ENCODE assay signal across 24 mouse cellular contexts in the genomic region with DNA sequence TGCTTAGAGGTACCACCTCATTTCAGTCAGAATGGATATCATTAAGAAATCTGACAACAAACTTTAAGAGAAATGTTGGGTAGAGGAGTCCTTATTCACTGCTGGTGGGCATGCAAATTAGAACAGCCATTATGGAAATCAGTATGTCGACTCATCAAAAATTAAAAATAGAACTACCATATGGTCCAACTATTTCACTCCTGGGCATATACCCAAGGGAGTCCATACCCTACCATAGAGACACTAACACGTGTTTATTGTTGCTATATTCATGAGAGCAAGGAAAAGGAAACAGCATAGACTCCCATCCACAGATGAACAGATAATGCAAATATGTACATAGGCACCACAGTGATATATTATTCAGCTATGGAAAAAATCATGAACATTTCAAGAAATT. TPM values are rescaled to one million over a fixed set of nuclear protein-coding genes. Genes with fewer than 3 reads are reported as not detected.
A peak's percentile ranks its signal among the peaks of the same experiment; 100 is the strongest.
DNase-seq lines count a peak whose midpoint lies in the region; ATAC-seq and TF ChIP-seq lines count a peak whose summit lies in the region.
"Had no signal": no experiment of that assay in that cellular context is flagged by ENCODE, and none has a peak within 500 bp of the region (broad histone marks: within the 10 kb centered on the region; RNA-seq: fewer than 3 reads in every experiment).

No protein-coding gene starts in this region.

- DNase-seq in forebrain, embryonic 14.5 days (ENCODE audit: low spot score), result peak; percentile 62
- no peak for DNase-seq in forebrain, embryonic 11.5 days (ENCODE audit: low spot score)
- no peak for DNase-seq in CH12.LX (ENCODE audit: extremely low read depth)
- DNase-seq in brain, adult 2 months (ENCODE audit: low read depth, low spot score), result peak; percentile 16
- DNase-seq in midbrain, embryonic 14.5 days, result no peak
- DNase-seq: adrenal gland, adult 8-10 months; adrenal gland, postnatal 14 days; adrenal gland, postnatal 36 days; cerebellum, adult 11-12 months; cerebellum, adult 2 months; cerebellum, adult 9-10 months; cerebellum, postnatal 10 days; cerebellum, postnatal 36 days; embryo, embryonic 11 days; gastrocnemius, adult 2 months had no signal

- no peak for TF ChIP-seq RAD21 in CH12.LX (IDR thresholded peaks at IDR 0.05; ENCODE audit: low read depth, low read length)

- H3K27ac ChIP-seq in forebrain, embryonic 14.5 days (ENCODE audit: low read depth, low read length), result no peak overlapping the region
- no peak overlapping the region for H3K27ac ChIP-seq in forebrain, embryonic 11.5 days (ENCODE audit: low read depth, low read length)
- H3K27ac ChIP-seq in forebrain, embryonic 16.5 days (ENCODE audit: low read length), result no peak overlapping the region
- H3K27ac ChIP-seq in forebrain, embryonic 12.5 days, result no peak overlapping the region
- no peak overlapping the region for H3K27ac ChIP-seq in CH12.LX (ENCODE audit: insufficient read depth, low read depth)
- no peak overlapping the region for H3K27ac ChIP-seq in midbrain, embryonic 16.5 days (ENCODE audit: low read length)
- no peak overlapping the region for H3K27ac ChIP-seq in midbrain, embryonic 14.5 days (replicated peaks; ENCODE audit: low read depth, low read length)
- H3K27ac ChIP-seq: embryonic facial prominence, embryonic 13.5 days; embryonic facial prominence, embryonic 15.5 days; gastrocnemius, adult 2 months had no signal

- peak; percentile 69 for ATAC-seq in forebrain, embryonic 14.5 days
- no peak for ATAC-seq in forebrain, embryonic 11.5 days (replicated peaks; ENCODE audit: low FRiP score)
- peak; percentile 69 for ATAC-seq in forebrain, embryonic 16.5 days
- ATAC-seq in forebrain, embryonic 12.5 days (ENCODE audit: low FRiP score), result no peak
- ATAC-seq in midbrain, embryonic 16.5 days, result no peak
- ATAC-seq in midbrain, embryonic 14.5 days (ENCODE audit: low FRiP score, low TSS enrichment), result no peak
- ATAC-seq: activated CD4-positive, CD25-positive, alpha-beta regulatory T cell, adult 4 months; Patski had no signal

- no peaks in the 10 kb centered on the region for H3K79me2 ChIP-seq in CH12.LX (replicated peaks; ENCODE audit: control insufficient read depth, extremely low read depth, insufficient read depth, poor library complexity, severe bottlenecking)

- no peak for TF ChIP-seq POLR2A in CH12.LX (IDR thresholded peaks at IDR 0.05; ENCODE audit: low read depth, low read length)

- no peaks in the 10 kb centered on the region for H3K9me3 ChIP-seq in forebrain, embryonic 14.5 days (replicated peaks; ENCODE audit: control insufficient read depth, low read length)
- no peaks in the 10 kb centered on the region for H3K9me3 ChIP-seq in forebrain, embryonic 11.5 days (ENCODE audit: control insufficient read depth, low read length)
- H3K9me3 ChIP-seq in forebrain, embryonic 16.5 days (ENCODE audit: control insufficient read depth, low read length), result no peaks in the 10 kb centered on the region
- H3K9me3 ChIP-seq in forebrain, embryonic 12.5 days, result no peaks in the 10 kb centered on the region
- H3K9me3 ChIP-seq in CH12.LX (replicated peaks; ENCODE audit: low read length), result no peaks in the 10 kb centered on the region
- no peaks in the 10 kb centered on the region for H3K9me3 ChIP-seq in midbrain, embryonic 16.5 days (replicated peaks; ENCODE audit: control insufficient read depth, low read length, poor library complexity, severe bottlenecking)
- no peaks in the 10 kb centered on the region for H3K9me3 ChIP-seq in midbrain, embryonic 14.5 days (ENCODE audit: control insufficient read depth, low read length)
- H3K9me3 ChIP-seq: embryonic facial prominence, embryonic 13.5 days; embryonic facial prominence, embryonic 15.5 days; G1E had no signal

- TF ChIP-seq EP300 in CH12.LX (IDR thresholded peaks at IDR 0.05; ENCODE audit: low read length), result no peak

- no peak overlapping the region for H3K4me3 ChIP-seq in forebrain, embryonic 14.5 days (ENCODE audit: low read depth, low read length)
- H3K4me3 ChIP-seq in forebrain, embryonic 11.5 days (ENCODE audit: low read depth, low read length), result no peak overlapping the region
- H3K4me3 ChIP-seq in forebrain, embryonic 16.5 days (replicated peaks; ENCODE audit: low read length), result no peak overlapping the region
- H3K4me3 ChIP-seq in forebrain, embryonic 12.5 days (replicated peaks), result no peak overlapping the region
- H3K4me3 ChIP-seq in CH12.LX (replicated peaks in 1 of 3; ENCODE audit: low read depth in 2 of 3, low read length in 2 of 3, poor library complexity in 1 of 3), result no peak overlapping the region
- no peak overlapping the region for H3K4me3 ChIP-seq in midbrain, embryonic 16.5 days (ENCODE audit: low read depth, low read length)
- no peak overlapping the region for H3K4me3 ChIP-seq in midbrain, embryonic 14.5 days (replicated peaks; ENCODE audit: low read depth, low read length)
- H3K4me3 ChIP-seq: embryonic facial prominence, embryonic 13.5 days; embryonic facial prominence, embryonic 15.5 days; erythroblast, embryonic 14.5 days; gastrocnemius, adult 2 months had no signal

- TF ChIP-seq CTCF in CH12.LX (conservative IDR thresholded peaks at IDR 0.05 in 1 of 2, IDR thresholded peaks at IDR 0.05 in 1 of 2; ENCODE audit: low read depth in 2 of 2, low read length in 2 of 2), result no peak

- no peak overlapping the region for H3K9ac ChIP-seq in forebrain, embryonic 14.5 days (ENCODE audit: low read length)
- H3K9ac ChIP-seq in forebrain, embryonic 11.5 days (ENCODE audit: low read length), result no peak overlapping the region
- no peak overlapping the region for H3K9ac ChIP-seq in forebrain, embryonic 16.5 days (replicated peaks; ENCODE audit: low read depth, low read length)
- no peak overlapping the region for H3K9ac ChIP-seq in forebrain, embryonic 12.5 days
- H3K9ac ChIP-seq in CH12.LX (ENCODE audit: insufficient read depth, low read depth), result no peak overlapping the region
- H3K9ac ChIP-seq in midbrain, embryonic 16.5 days (ENCODE audit: low read depth, low read length), result no peak overlapping the region
- H3K9ac ChIP-seq in midbrain, embryonic 14.5 days (replicated peaks; ENCODE audit: low read length), result no peak overlapping the region
- H3K9ac ChIP-seq: embryonic facial prominence, embryonic 13.5 days; embryonic facial prominence, embryonic 15.5 days had no signal

- dilution Hi-C loops in CH12.LX (cut with MboI; ENCODE audit: extremely low pct_ligation_motif_present, extremely low pct_unique_long_range_greater_than_20kb, low sequenced_read_pairs), result no loop called here

- in situ Hi-C loops in CH12.LX (cut with MboI; ENCODE audit: low pct_ligation_motif_present, low pct_unique_long_range_greater_than_20kb, low sequenced_read_pairs), result loop anchor here (10.0 kb wide), 1 partner anchor 53 kb away; no protein-coding TSS in a partner anchor

- WGBS in forebrain, embryonic 14.5 days, result 63% methylated on average over 2 of the region's 2 CpGs
- WGBS in forebrain, embryonic 11.5 days, result 76% methylated on average over 2 of the region's 2 CpGs
- WGBS in forebrain, embryonic 16.5 days, result 53% methylated on average over 2 of the region's 2 CpGs
- 72% methylated on average over 2 of the region's 2 CpGs for WGBS in forebrain, embryonic 12.5 days
- WGBS in midbrain, embryonic 16.5 days, result 55% methylated on average over 2 of the region's 2 CpGs
- WGBS in midbrain, embryonic 14.5 days, result 58% methylated on average over 2 of the region's 2 CpGs

- no peaks in the 10 kb centered on the region for H3K4me1 ChIP-seq in forebrain, embryonic 14.5 days (ENCODE audit: control insufficient read depth, insufficient read depth, low read length)
- H3K4me1 ChIP-seq in forebrain, embryonic 11.5 days (replicated peaks; ENCODE audit: control insufficient read depth, insufficient read depth, low read length), result no peaks in the 10 kb centered on the region
- H3K4me1 ChIP-seq in forebrain, embryonic 16.5 days (replicated peaks; ENCODE audit: control insufficient read depth, insufficient read depth, low read length), result no peaks in the 10 kb centered on the region
- H3K4me1 ChIP-seq in forebrain, embryonic 12.5 days, result no peaks in the 10 kb centered on the region
- H3K4me1 ChIP-seq in CH12.LX (ENCODE audit: control insufficient read depth in 1 of 2, insufficient read depth in 2 of 2), result peaks cover 0 to 11% of the 10 kb centered on the region in 2 experiments; a peak in 2 of 4 replicates
- no peaks in the 10 kb centered on the region for H3K4me1 ChIP-seq in midbrain, embryonic 16.5 days (ENCODE audit: control insufficient read depth, insufficient read depth, low read length)
- no peaks in the 10 kb centered on the region for H3K4me1 ChIP-seq in midbrain, embryonic 14.5 days (ENCODE audit: control insufficient read depth, insufficient read depth, low read length)
- H3K4me1 ChIP-seq: embryonic facial prominence, embryonic 13.5 days; embryonic facial prominence, embryonic 15.5 days had no signal

- H3K4me2 ChIP-seq in forebrain, embryonic 14.5 days (ENCODE audit: low read length), result no peak overlapping the region
- H3K4me2 ChIP-seq in forebrain, embryonic 11.5 days (ENCODE audit: low read depth, low read length, severe bottlenecking), result no peak overlapping the region
- H3K4me2 ChIP-seq in forebrain, embryonic 16.5 days (ENCODE audit: low read length), result no peak overlapping the region
- no peak overlapping the region for H3K4me2 ChIP-seq in forebrain, embryonic 12.5 days
- peak overlapping the region; percentile 21; the same call in 1 of the 2 replicates for H3K4me2 ChIP-seq in CH12.LX (ENCODE audit: insufficient read depth, low read depth, poor library complexity, severe bottlenecking)
- no peak overlapping the region for H3K4me2 ChIP-seq in midbrain, embryonic 16.5 days (ENCODE audit: low read length)
- H3K4me2 ChIP-seq in midbrain, embryonic 14.5 days (ENCODE audit: low read length), result no peak overlapping the region
- H3K4me2 ChIP-seq: embryonic facial prominence, embryonic 13.5 days; embryonic facial prominence, embryonic 15.5 days had no signal

- no peaks in the 10 kb centered on the region for H3K36me3 ChIP-seq in forebrain, embryonic 14.5 days (ENCODE audit: control insufficient read depth, insufficient read depth, low read length)
- no peaks in the 10 kb centered on the region for H3K36me3 ChIP-seq in forebrain, embryonic 11.5 days (ENCODE audit: control insufficient read depth, insufficient read depth, low read length)
- H3K36me3 ChIP-seq in forebrain, embryonic 16.5 days (ENCODE audit: control insufficient read depth, insufficient read depth), result no peaks in the 10 kb centered on the region
- H3K36me3 ChIP-seq in forebrain, embryonic 12.5 days (replicated peaks), result no peaks in the 10 kb centered on the region
- no peaks in the 10 kb centered on the region for H3K36me3 ChIP-seq in CH12.LX (replicated peaks in 1 of 2; ENCODE audit: control insufficient read depth in 1 of 2, insufficient read depth in 1 of 2, low read length in 1 of 2)
- H3K36me3 ChIP-seq in midbrain, embryonic 16.5 days (ENCODE audit: control insufficient read depth, insufficient read depth, low read length), result no peaks in the 10 kb centered on the region
- H3K36me3 ChIP-seq in midbrain, embryonic 14.5 days (ENCODE audit: control insufficient read depth, insufficient read depth, low read length), result no peaks in the 10 kb centered on the region
- H3K36me3 ChIP-seq: embryonic facial prominence, embryonic 13.5 days; embryonic facial prominence, embryonic 15.5 days; G1E had no signal

- no peaks in the 10 kb centered on the region for H3K27me3 ChIP-seq in forebrain, embryonic 14.5 days (replicated peaks; ENCODE audit: control insufficient read depth, insufficient read depth, low read length)
- H3K27me3 ChIP-seq in forebrain, embryonic 11.5 days (ENCODE audit: control insufficient read depth, insufficient read depth, low read length), result no peaks in the 10 kb centered on the region
- no peaks in the 10 kb centered on the region for H3K27me3 ChIP-seq in forebrain, embryonic 16.5 days (replicated peaks; ENCODE audit: control insufficient read depth, insufficient read depth, low read length)
- H3K27me3 ChIP-seq in forebrain, embryonic 12.5 days, result no peaks in the 10 kb centered on the region
- H3K27me3 ChIP-seq in CH12.LX (replicated peaks), result no peaks in the 10 kb centered on the region
- H3K27me3 ChIP-seq in midbrain, embryonic 16.5 days (ENCODE audit: control insufficient read depth, insufficient read depth, low read depth, low read length), result no peaks in the 10 kb centered on the region
- H3K27me3 ChIP-seq in midbrain, embryonic 14.5 days (ENCODE audit: control insufficient read depth, insufficient read depth, low read length), result no peaks in the 10 kb centered on the region
- H3K27me3 ChIP-seq: embryonic facial prominence, embryonic 13.5 days; embryonic facial prominence, embryonic 15.5 days had no signal

RNA-seq across cellular contexts. Expression of gene Ccng1, which starts 26.7 kb away (rescaled TPM):
- polyA plus RNA-seq in forebrain, embryonic 14.5 days (2014; fragmentation: Nextera tagmentation; extraction: Ambion mirVana), result 31.7 and 39.0 TPM in 2 replicates
- 39.5 and 42.6 TPM in 2 replicates for polyA plus RNA-seq in forebrain, embryonic 11.5 days (2014; fragmentation: Nextera tagmentation; extraction: Ambion mirVana)
- 32.2 and 38.0 TPM in 2 replicates for polyA plus RNA-seq in forebrain, embryonic 16.5 days (2015; fragmentation: Nextera tagmentation; extraction: Ambion mirVana)
- polyA plus RNA-seq in forebrain, embryonic 12.5 days (2016; fragmentation: Nextera tagmentation; extraction: Ambion mirVana), result 35.4 and 37.7 TPM in 2 replicates
- total RNA-seq in CH12.LX (2012; rRNA removed), result 156 and 174 TPM in 2 replicates
- total RNA-seq in CH12.LX (2014; rRNA removed), result 348 and 401 TPM in 2 replicates
- 162 and 175 TPM in 2 replicates for polyA plus RNA-seq in CH12.LX (2012; ENCODE audit: insufficient read length, low read depth)
- 39.2 and 39.8 TPM in 2 replicates for polyA plus RNA-seq in midbrain, embryonic 16.5 days (2015; fragmentation: Nextera tagmentation; extraction: Ambion mirVana)
- polyA plus RNA-seq in midbrain, embryonic 14.5 days (2014; fragmentation: Nextera tagmentation; extraction: Ambion mirVana), result 31.0 and 43.6 TPM in 2 replicates

RNA-seq across cellular contexts. Expression of gene Nudcd2, which starts 48.4 kb away (rescaled TPM):
- polyA plus RNA-seq in forebrain, embryonic 14.5 days (2014; fragmentation: Nextera tagmentation; extraction: Ambion mirVana), result 87.3 and 98.2 TPM in 2 replicates
- polyA plus RNA-seq in forebrain, embryonic 11.5 days (2014; fragmentation: Nextera tagmentation; extraction: Ambion mirVana), result 192 and 217 TPM in 2 replicates
- 69.9 and 81.5 TPM in 2 replicates for polyA plus RNA-seq in forebrain, embryonic 16.5 days (2015; fragmentation: Nextera tagmentation; extraction: Ambion mirVana)
- polyA plus RNA-seq in forebrain, embryonic 12.5 days (2016; fragmentation: Nextera tagmentation; extraction: Ambion mirVana), result 151 and 171 TPM in 2 replicates
- 89.8 and 109 TPM in 2 replicates for total RNA-seq in CH12.LX (2012; rRNA removed)
- 221 and 265 TPM in 2 replicates for total RNA-seq in CH12.LX (2014; rRNA removed)
- polyA plus RNA-seq in CH12.LX (2012; ENCODE audit: insufficient read length, low read depth), result 107 and 119 TPM in 2 replicates
- 49.3 and 55.0 TPM in 2 replicates for polyA plus RNA-seq in midbrain, embryonic 16.5 days (2015; fragmentation: Nextera tagmentation; extraction: Ambion mirVana)
- polyA plus RNA-seq in midbrain, embryonic 14.5 days (2014; fragmentation: Nextera tagmentation; extraction: Ambion mirVana), result 62.9 and 74.9 TPM in 2 replicates

RNA-seq across cellular contexts. Expression of gene Hmmr, which starts 48.6 kb away (rescaled TPM):
- polyA plus RNA-seq in forebrain, embryonic 14.5 days (2014; fragmentation: Nextera tagmentation; extraction: Ambion mirVana), result 21.0 and 21.1 TPM in 2 replicates
- polyA plus RNA-seq in forebrain, embryonic 11.5 days (2014; fragmentation: Nextera tagmentation; extraction: Ambion mirVana), result 69.5 and 75.9 TPM in 2 replicates
- polyA plus RNA-seq in forebrain, embryonic 16.5 days (2015; fragmentation: Nextera tagmentation; extraction: Ambion mirVana), result 16.8 and 19.1 TPM in 2 replicates
- 64.3 and 68.3 TPM in 2 replicates for polyA plus RNA-seq in forebrain, embryonic 12.5 days (2016; fragmentation: Nextera tagmentation; extraction: Ambion mirVana)
- total RNA-seq in CH12.LX (2012; rRNA removed), result 64.2 and 70.6 TPM in 2 replicates
- 109 and 138 TPM in 2 replicates for total RNA-seq in CH12.LX (2014; rRNA removed)
- polyA plus RNA-seq in CH12.LX (2012; ENCODE audit: insufficient read length, low read depth), result 64.3 and 65.3 TPM in 2 replicates
- polyA plus RNA-seq in midbrain, embryonic 16.5 days (2015; fragmentation: Nextera tagmentation; extraction: Ambion mirVana), result 3.6 and 4.8 TPM in 2 replicates
- polyA plus RNA-seq in midbrain, embryonic 14.5 days (2014; fragmentation: Nextera tagmentation; extraction: Ambion mirVana), result 5.1 and 8.7 TPM in 2 replicates

Comparison
In these comparisons a context has a peak if more than half of its experiments do, and no peak if none do; other contexts are left out.
1. ATAC-seq: peak in forebrain, embryonic 14.5 days (single experiment) and forebrain, embryonic 16.5 days (single experiment); none in forebrain, embryonic 11.5 days (single experiment), forebrain, embryonic 12.5 days (single experiment), midbrain, embryonic 16.5 days (single experiment) and midbrain, embryonic 14.5 days (single experiment).
2. DNase-seq: peak in forebrain, embryonic 14.5 days (single experiment) and brain, adult 2 months (single experiment); none in forebrain, embryonic 11.5 days (single experiment), CH12.LX (single experiment) and midbrain, embryonic 14.5 days (single experiment).